ENCODE assay signal across 21 mouse cellular contexts in genomic region chr19:58795114-58795669, GRCm38 (mm10). TPM values are rescaled to one million over a fixed set of nuclear protein-coding genes. Genes with fewer than 3 reads are reported as not detected.
DNase-seq lines count a peak whose midpoint lies in the region; ATAC-seq and TF ChIP-seq lines count a peak whose summit lies in the region.
"Had no signal": no experiment of that assay in that cellular context is flagged by ENCODE, and none has a peak within 500 bp of the region (broad histone marks: within the 10 kb centered on the region; RNA-seq: fewer than 3 reads in every experiment).

No protein-coding gene starts in this region.

- H3K27me3 ChIP-seq in forebrain, embryonic 13.5 days: no peaks in the 10 kb centered on the region
- no peaks in the 10 kb centered on the region for H3K27me3 ChIP-seq in forebrain, embryonic 16.5 days (replicated peaks; ENCODE audit: control insufficient read depth, insufficient read depth, low read length)
- no peaks in the 10 kb centered on the region for H3K27me3 ChIP-seq in intestine, embryonic 16.5 days (replicated peaks; ENCODE audit: control insufficient read depth, insufficient read depth, low read length)
- no peaks in the 10 kb centered on the region for H3K27me3 ChIP-seq in intestine, postnatal 0 days (replicated peaks; ENCODE audit: control insufficient read depth, insufficient read depth, low read length)
- no peaks in the 10 kb centered on the region for H3K27me3 ChIP-seq in midbrain, embryonic 15.5 days (replicated peaks)
- H3K27me3 ChIP-seq: neural tube, embryonic 15.5 days had no signal

- H3K4me3 ChIP-seq in forebrain, embryonic 13.5 days: no peak overlapping the region
- H3K4me3 ChIP-seq in forebrain, embryonic 16.5 days (replicated peaks; ENCODE audit: low read length): no peak overlapping the region
- no peak overlapping the region for H3K4me3 ChIP-seq in intestine, embryonic 16.5 days (ENCODE audit: low read length)
- no peak overlapping the region for H3K4me3 ChIP-seq in intestine, postnatal 0 days (ENCODE audit: low read depth, low read length)
- H3K4me3 ChIP-seq in midbrain, embryonic 15.5 days: no peak overlapping the region
- H3K4me3 ChIP-seq: limb, embryonic 10.5 days; neural tube, embryonic 15.5 days had no signal

- H3K9ac ChIP-seq in forebrain, embryonic 13.5 days: no peak overlapping the region
- H3K9ac ChIP-seq in forebrain, embryonic 16.5 days (replicated peaks; ENCODE audit: low read depth, low read length): no peak overlapping the region
- H3K9ac ChIP-seq in intestine, embryonic 16.5 days (ENCODE audit: low read depth, low read length): no peak overlapping the region
- H3K9ac ChIP-seq in intestine, postnatal 0 days (ENCODE audit: low read depth, low read length): no peak overlapping the region
- no peak overlapping the region for H3K9ac ChIP-seq in midbrain, embryonic 15.5 days
- H3K9ac ChIP-seq: liver, postnatal 0 days; neural tube, embryonic 15.5 days had no signal

- H3K4me1 ChIP-seq in forebrain, embryonic 13.5 days: peaks cover 9% of the 10 kb centered on the region
- H3K4me1 ChIP-seq in forebrain, embryonic 16.5 days (replicated peaks; ENCODE audit: control insufficient read depth, insufficient read depth, low read length): peaks cover 3% of the 10 kb centered on the region; the same call in 1 of the 2 replicates
- no peaks in the 10 kb centered on the region for H3K4me1 ChIP-seq in intestine, embryonic 16.5 days (ENCODE audit: control insufficient read depth, insufficient read depth, low read length)
- H3K4me1 ChIP-seq in intestine, postnatal 0 days (replicated peaks; ENCODE audit: control insufficient read depth, insufficient read depth, low read length): no peaks in the 10 kb centered on the region
- peaks cover 6% of the 10 kb centered on the region; the same call in 1 of the 2 replicates for H3K4me1 ChIP-seq in midbrain, embryonic 15.5 days

- 65% methylated on average over 12 of the region's 12 CpGs for WGBS in forebrain, embryonic 13.5 days
- 62% methylated on average over 12 of the region's 12 CpGs for WGBS in forebrain, embryonic 16.5 days
- 74% methylated on average over 12 of the region's 12 CpGs for WGBS in intestine, embryonic 16.5 days
- WGBS in intestine, postnatal 0 days: 71% methylated on average over 12 of the region's 12 CpGs
- 67% methylated on average over 12 of the region's 12 CpGs for WGBS in midbrain, embryonic 15.5 days

- ATAC-seq in forebrain, embryonic 13.5 days: 0 out of 2 replicates have a peak, but pooled peaks have one; percentile 13
- ATAC-seq in forebrain, embryonic 16.5 days: no peak
- ATAC-seq in intestine, embryonic 16.5 days: peak; percentile 23; the same call in 1 of the 2 replicates
- no peak for ATAC-seq in intestine, postnatal 0 days
- ATAC-seq in midbrain, embryonic 15.5 days (replicated peaks): peak; percentile 90
- ATAC-seq: liver, postnatal 0 days had no signal

- no peaks in the 10 kb centered on the region for H3K9me3 ChIP-seq in forebrain, embryonic 13.5 days (replicated peaks)
- no peaks in the 10 kb centered on the region for H3K9me3 ChIP-seq in forebrain, embryonic 16.5 days (ENCODE audit: control insufficient read depth, low read length)
- H3K9me3 ChIP-seq in intestine, embryonic 16.5 days (ENCODE audit: control insufficient read depth, low read length): no peaks in the 10 kb centered on the region
- H3K9me3 ChIP-seq in intestine, postnatal 0 days (ENCODE audit: control insufficient read depth): no peaks in the 10 kb centered on the region
- H3K9me3 ChIP-seq in midbrain, embryonic 15.5 days: no peaks in the 10 kb centered on the region
- H3K9me3 ChIP-seq: limb, embryonic 10.5 days; neural tube, embryonic 15.5 days had no signal

- no peak overlapping the region for H3K27ac ChIP-seq in forebrain, embryonic 13.5 days
- H3K27ac ChIP-seq in forebrain, embryonic 16.5 days (ENCODE audit: low read length): no peak overlapping the region
- H3K27ac ChIP-seq in intestine, embryonic 16.5 days (ENCODE audit: low read length): no peak overlapping the region
- H3K27ac ChIP-seq in intestine, postnatal 0 days (ENCODE audit: low read depth, low read length): no peak overlapping the region
- peak overlapping the region; percentile 32; the same call in 1 of the 2 replicates for H3K27ac ChIP-seq in midbrain, embryonic 15.5 days
- H3K27ac ChIP-seq: limb, embryonic 10.5 days; neural tube, embryonic 15.5 days; stomach, postnatal 0 days had no signal

- peak; percentile 16 for DNase-seq in Muller cell, postnatal 12 days (ENCODE audit: inconsistent ontology term)
- no peak for DNase-seq in embryo, embryonic 10 days (ENCODE audit: low spot score)
- no peak for DNase-seq in right cerebral cortex, postnatal 25 days
- DNase-seq: B cell, adult 2 months; cerebellum, adult 2 months; kidney, adult 8-10 months; kidney, postnatal 25 days; liver, postnatal 0 days; lung, postnatal 10 days; thymus, postnatal 14 days had no signal

- TF ChIP-seq CTCF in intestine, postnatal 0 days (IDR thresholded peaks at IDR 0.05; ENCODE audit: low read depth): no peak

- H3K36me3 ChIP-seq in forebrain, embryonic 13.5 days (ENCODE audit: poor library complexity, severe bottlenecking): peaks cover 16% of the 10 kb centered on the region
- peaks cover 13% of the 10 kb centered on the region for H3K36me3 ChIP-seq in forebrain, embryonic 16.5 days (ENCODE audit: control insufficient read depth, insufficient read depth)
- H3K36me3 ChIP-seq in intestine, embryonic 16.5 days (ENCODE audit: control insufficient read depth, insufficient read depth, low read length): 0 out of 2 replicates have a peak, but pooled peaks cover 2% of the 10 kb centered on the region
- no peaks in the 10 kb centered on the region for H3K36me3 ChIP-seq in intestine, postnatal 0 days (ENCODE audit: control insufficient read depth, insufficient read depth)
- peaks cover 15% of the 10 kb centered on the region for H3K36me3 ChIP-seq in midbrain, embryonic 15.5 days (replicated peaks)
- H3K36me3 ChIP-seq: limb, embryonic 10.5 days had no signal

- H3K4me2 ChIP-seq in forebrain, embryonic 13.5 days: no peak overlapping the region
- H3K4me2 ChIP-seq in forebrain, embryonic 16.5 days (ENCODE audit: low read length): no peak overlapping the region
- H3K4me2 ChIP-seq in intestine, embryonic 16.5 days (ENCODE audit: low read depth, low read length): no peak overlapping the region
- no peak overlapping the region for H3K4me2 ChIP-seq in intestine, postnatal 0 days (replicated peaks; ENCODE audit: low read depth)
- H3K4me2 ChIP-seq in midbrain, embryonic 15.5 days: no peak overlapping the region
- H3K4me2 ChIP-seq: neural tube, embryonic 15.5 days had no signal

RNA-seq across cellular contexts. Expression of gene 1700019N19Rik, which starts 0.9 kb away (rescaled TPM):
- not detected in 2 replicates for polyA plus RNA-seq in forebrain, embryonic 13.5 days (2015; fragmentation: Nextera tagmentation; extraction: Ambion mirVana)
- polyA plus RNA-seq in forebrain, embryonic 16.5 days (2015; fragmentation: Nextera tagmentation; extraction: Ambion mirVana): not detected in 2 replicates
- not detected in 2 replicates for polyA plus RNA-seq in intestine, embryonic 16.5 days (2015; fragmentation: Nextera tagmentation; extraction: Ambion mirVana)
- polyA plus RNA-seq in intestine, postnatal 0 days (2015; fragmentation: Nextera tagmentation; extraction: Ambion mirVana): not detected in 2 replicates
- polyA plus RNA-seq in midbrain, embryonic 15.5 days (2015; fragmentation: Nextera tagmentation; extraction: Ambion mirVana): not detected in 2 replicates
- polyA plus RNA-seq: cerebellum, adult 2 months; embryonic facial prominence, embryonic 14.5 days; heart, embryonic 16.5 days; limb, embryonic 10.5 days; liver, adult 2 months; liver, postnatal 0 days; neural tube, embryonic 15.5 days had no signal

RNA-seq across cellular contexts. Expression of gene Pnliprp2, which starts 35.7 kb away (rescaled TPM):
- 0.21 TPM in 1 of 2 replicates, not detected in the other for polyA plus RNA-seq in forebrain, embryonic 13.5 days (2015; fragmentation: Nextera tagmentation; extraction: Ambion mirVana)
- polyA plus RNA-seq in forebrain, embryonic 16.5 days (2015; fragmentation: Nextera tagmentation; extraction: Ambion mirVana): 0.36 and 0.57 TPM in 2 replicates
- 13.6 and 25.5 TPM in 2 replicates for polyA plus RNA-seq in intestine, embryonic 16.5 days (2015; fragmentation: Nextera tagmentation; extraction: Ambion mirVana)
- polyA plus RNA-seq in intestine, postnatal 0 days (2015; fragmentation: Nextera tagmentation; extraction: Ambion mirVana): 5.2 and 5.3 TPM in 2 replicates
- 0.18 TPM in 1 of 2 replicates, not detected in the other for polyA plus RNA-seq in midbrain, embryonic 15.5 days (2015; fragmentation: Nextera tagmentation; extraction: Ambion mirVana)
- polyA plus RNA-seq: cerebellum, adult 2 months; embryonic facial prominence, embryonic 14.5 days; liver, adult 2 months; liver, postnatal 0 days; neural tube, embryonic 15.5 days had no signal

Comparison
In these comparisons a context has a peak if more than half of its experiments do, and no peak if none do; other contexts are left out.
1. ATAC-seq: peak in forebrain, embryonic 13.5 days (single experiment), intestine, embryonic 16.5 days (single experiment) and midbrain, embryonic 15.5 days (single experiment); none in forebrain, embryonic 16.5 days (single experiment) and intestine, postnatal 0 days (single experiment).